Mouse (Mus musculus): Measurements from ENCODE around the gene Dll1.

Gene Dll1

GRCm38 (mm10) chr17:15378413-15379109 is 1.9 kb upstream of the Dll1 start:
- DNase-seq (ENCODE audit: low read depth), result no peak

- no peak for DNase-seq (ENCODE audit: low read depth)
These were observed 1.2 kb upstream of the Dll1 start for GRCm38 (mm10) chr17:15377901-15378300.

- peak; percentile 9 for DNase-seq (ENCODE audit: low read depth)
These were observed 775 bp downstream of the Dll1 start for GRCm38 (mm10) chr17:15375701-15376493.

- no peak for DNase-seq (ENCODE audit: low read depth)
These were observed 1.4 kb downstream of the Dll1 start for GRCm38 (mm10) chr17:15375224-15375623.

GRCm38 (mm10) chr17:15374321-15375141 is 2.1 kb downstream of the Dll1 start:
- DNase-seq (ENCODE audit: low read depth), result no peak

GRCm38 (mm10) chr17:15372931-15373652 is 3.6 kb downstream of the Dll1 start:
- no peak for DNase-seq (ENCODE audit: low read depth)

- DNase-seq (ENCODE audit: low read depth), result no peak
These were observed 4.5 kb downstream of the Dll1 start for GRCm38 (mm10) chr17:15371967-15372835.

GRCm38 (mm10) chr17:15370401-15370800 is 6.3 kb downstream of the Dll1 start:
- no peak for DNase-seq (ENCODE audit: low read depth)

GRCm38 (mm10) chr17:15365650-15366049 is 11.0 kb downstream of the Dll1 start:
- no peak for DNase-seq (ENCODE audit: low read depth)

- DNase-seq (ENCODE audit: low read depth), result no peak
These were observed 13.0 kb downstream of the Dll1 start for GRCm38 (mm10) chr17:15363656-15364055.

GRCm38 (mm10) chr17:15357071-15357470 is 19.6 kb downstream of the Dll1 start:
- DNase-seq (ENCODE audit: low read depth), result no peak

- no peak for DNase-seq (ENCODE audit: low read depth)
These were observed 20.1 kb downstream of the Dll1 start for GRCm38 (mm10) chr17:15356526-15356925.

- no peak for DNase-seq (ENCODE audit: low read depth)
These were observed 21.6 kb downstream of the Dll1 start for GRCm38 (mm10) chr17:15355072-15355471.

GRCm38 (mm10) chr17:15354006-15354405 is 22.7 kb downstream of the Dll1 start:
- no peak for DNase-seq (ENCODE audit: low read depth)

- no peak for DNase-seq (ENCODE audit: low read depth)
These were observed 23.6 kb downstream of the Dll1 start for GRCm38 (mm10) chr17:15352869-15353610.

- no peak for DNase-seq (ENCODE audit: low read depth)
These were observed 26.5 kb downstream of the Dll1 start for GRCm38 (mm10) chr17:15350152-15350551.

GRCm38 (mm10) chr17:15343071-15343822 is 33.4 kb downstream of the Dll1 start:
- DNase-seq (ENCODE audit: low read depth), result no peak

GRCm38 (mm10) chr17:15337906-15338305 is 38.8 kb downstream of the Dll1 start:
- DNase-seq (ENCODE audit: low read depth), result no peak

- DNase-seq (ENCODE audit: low read depth), result no peak
These were observed 46.8 kb downstream of the Dll1 start for GRCm38 (mm10) chr17:15329740-15330318.

Measured in naive thymus-derived CD4-positive, alpha-beta T cell, adult 2 months (primary cell).